Mouse (Mus musculus) megakaryocyte, adult 5-6 weeks (primary cell): ENCODE measurements around the gene Lpp. TPM values are rescaled to one million over a fixed set of nuclear protein-coding genes. Genes with fewer than 3 reads are reported as not detected.

Experiments used
- ATAC-seq: 2 replicates; pipeline ENCODE4 v1.8.0; 2016; ENCODE audit warnings: mild to moderate bottlenecking, inconsistent platforms; ENCODE audit not compliant: poor library complexity, severe bottlenecking
- total RNA-seq, 2 experiments: library from RNA; stranded (forward) in 1 of 2; stranded (reverse) in 1 of 2; fragments of 153-499, 151-499 nt in 1 of 2; fragments of 221-1000, 200-1000 nt in 1 of 2; gene quantifications; 2 replicates each; pipeline versions ENCODE4 v1.2.3 to v1.2.4; 2015 to 2017

Gene Lpp
- total RNA-seq (2015) = 5.1 and 5.3 TPM in 2 replicates
- total RNA-seq (2017) = 3.1 and 3.7 TPM in 2 replicates

- peak; percentile 57 for ATAC-seq
Observed at GRCm38 (mm10) chr16:24392651-24393555, at the start of gene Lpp. Gene Lpp, plus strand, starts transcription at chr16:24393507.

GRCm38 (mm10) chr16:24347582-24348411, 45.5 kb upstream of the Lpp start:
- peak; percentile 70 for ATAC-seq

GRCm38 (mm10) chr16:24350306-24350705, 43.0 kb upstream of the Lpp start:
- ATAC-seq = no peak

GRCm38 (mm10) chr16:24350751-24351150, 42.6 kb upstream of the Lpp start:
- no peak for ATAC-seq

GRCm38 (mm10) chr16:24351811-24352210, 41.5 kb upstream of the Lpp start:
- no peak for ATAC-seq

DNA sequence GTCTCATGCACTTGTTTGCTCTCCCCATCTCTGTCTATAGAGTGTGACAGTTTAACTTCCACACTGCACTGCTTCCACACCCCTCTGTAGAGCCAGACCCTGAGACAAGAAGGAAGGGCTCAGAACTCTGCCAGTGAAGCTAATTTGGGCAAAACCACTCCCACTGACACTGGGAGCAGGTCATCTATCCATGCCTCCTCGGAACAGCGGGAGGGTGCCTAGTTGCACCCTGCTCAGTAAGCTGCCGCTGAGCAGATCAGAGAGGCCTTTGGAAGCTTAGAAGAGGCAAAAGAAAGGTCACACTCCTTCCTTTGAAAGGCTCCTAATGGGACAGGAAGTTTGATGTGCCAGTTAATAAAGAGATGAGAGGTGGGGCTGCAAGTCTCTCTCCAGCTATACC, 39.5 kb upstream of the Lpp start:
- ATAC-seq = no peak

GRCm38 (mm10) chr16:24361667-24362066, 31.6 kb upstream of the Lpp start:
- ATAC-seq = no peak

DNA sequence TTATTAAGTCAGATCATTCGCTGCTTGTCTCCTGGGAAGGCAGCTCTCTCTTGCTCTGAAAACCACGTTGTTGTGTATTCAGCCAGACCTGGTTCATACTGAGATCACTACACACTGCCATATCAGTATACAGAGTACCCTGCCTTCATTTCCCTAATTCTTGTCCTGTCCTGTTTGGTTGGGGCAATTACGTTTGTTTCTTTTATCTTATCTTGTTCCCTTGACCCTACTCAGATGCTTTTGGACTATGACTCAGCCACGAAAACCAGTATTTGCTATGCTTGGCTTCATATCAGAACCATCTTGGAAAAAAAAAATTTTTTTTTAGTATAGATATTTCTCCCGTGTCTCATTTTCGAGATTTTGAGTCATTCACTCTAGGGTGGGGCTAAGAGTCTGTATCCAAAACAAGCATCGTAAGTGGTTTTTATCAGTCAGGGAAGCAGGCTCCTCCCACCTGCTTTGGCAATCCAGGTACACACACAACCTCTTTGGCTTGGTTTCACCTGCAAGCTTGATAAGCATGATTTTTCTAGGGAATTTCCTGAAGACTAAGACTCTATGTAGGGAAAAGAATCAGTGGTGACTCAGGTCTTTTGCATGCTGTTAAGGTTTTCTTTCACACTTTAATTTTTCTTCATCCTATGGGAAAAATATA, 29.1 kb upstream of the Lpp start:
- no peak for ATAC-seq

- no peak for ATAC-seq
Observed at GRCm38 (mm10) chr16:24365900-24366299, 27.4 kb upstream of the Lpp start.

DNA sequence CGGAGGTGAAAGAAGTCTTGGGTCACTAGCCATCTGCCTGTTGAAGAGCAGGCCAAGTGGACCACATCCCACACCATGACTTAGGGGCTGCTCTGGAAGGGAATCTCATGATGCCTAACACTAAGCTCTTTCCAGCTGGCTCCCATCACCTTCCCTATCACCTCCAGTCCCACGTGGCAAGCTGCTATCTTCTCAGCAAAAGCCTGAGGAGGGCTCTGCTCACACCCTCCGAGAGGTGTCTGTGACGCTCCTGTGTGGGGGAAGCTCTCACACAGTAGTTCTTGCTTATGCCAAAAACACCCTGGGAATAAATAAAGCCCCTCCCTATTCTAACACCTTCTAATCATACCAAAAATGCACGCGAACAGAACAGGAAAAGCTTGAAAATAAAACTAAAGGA, 26.2 kb upstream of the Lpp start:
- no peak for ATAC-seq

- ATAC-seq = no peak
Observed at GRCm38 (mm10) chr16:24367506-24367905, 25.8 kb upstream of the Lpp start.

GRCm38 (mm10) chr16:24376478-24376877, 16.8 kb upstream of the Lpp start:
- ATAC-seq = no peak

- ATAC-seq = no peak
Observed at GRCm38 (mm10) chr16:24390596-24390995, 2.7 kb upstream of the Lpp start.

DNA sequence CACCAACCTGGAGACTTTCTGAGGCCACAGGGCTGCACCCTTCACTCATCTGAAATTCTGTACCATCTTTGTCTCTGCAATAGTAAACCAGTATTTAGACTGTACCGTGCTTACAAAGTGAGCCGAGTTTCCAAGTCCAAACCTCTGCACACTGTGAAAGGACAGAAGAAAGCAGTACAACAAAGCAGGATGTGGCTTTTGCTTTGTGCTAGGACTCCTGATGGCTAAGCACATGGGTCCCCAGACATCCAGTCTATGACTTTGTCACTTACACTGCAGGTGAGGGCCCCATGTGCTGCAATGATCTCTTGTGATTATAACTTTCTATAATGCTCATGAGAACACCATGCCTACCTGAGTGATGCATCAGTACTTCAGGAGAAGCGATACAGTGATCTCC, 2.2 kb upstream of the Lpp start:
- no peak for ATAC-seq

DNA sequence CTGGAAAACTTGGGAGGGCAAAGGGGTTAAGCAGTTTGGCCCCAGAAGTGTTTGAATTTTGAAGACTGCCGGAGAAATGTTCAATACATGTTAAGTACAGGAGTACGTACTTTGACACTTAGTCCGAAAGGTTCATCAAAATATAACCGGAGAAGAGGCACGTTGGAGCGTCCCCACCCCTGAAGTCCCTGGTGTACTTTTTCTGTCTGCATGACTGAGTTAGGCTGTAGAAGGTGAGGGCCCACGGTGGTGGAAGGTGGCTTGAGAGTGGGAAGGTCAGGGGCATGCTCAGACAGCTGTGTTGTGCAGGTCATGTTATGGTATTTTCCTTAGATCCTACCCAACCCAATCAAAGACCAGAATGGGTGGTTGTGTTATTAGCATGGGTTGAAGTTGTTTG, 1.4 kb upstream of the Lpp start:
- no peak for ATAC-seq

- peak; percentile 75 for ATAC-seq
Observed at GRCm38 (mm10) chr16:24393556-24394210, 376 bp downstream of the Lpp start.

- ATAC-seq = no peak
Observed at GRCm38 (mm10) chr16:24394211-24394991, 1.1 kb downstream of the Lpp start.

- ATAC-seq = no peak
Observed at GRCm38 (mm10) chr16:24395100-24395499, 1.8 kb downstream of the Lpp start.

- no peak for ATAC-seq
Observed at GRCm38 (mm10) chr16:24396504-24396903, 3.2 kb downstream of the Lpp start.

DNA sequence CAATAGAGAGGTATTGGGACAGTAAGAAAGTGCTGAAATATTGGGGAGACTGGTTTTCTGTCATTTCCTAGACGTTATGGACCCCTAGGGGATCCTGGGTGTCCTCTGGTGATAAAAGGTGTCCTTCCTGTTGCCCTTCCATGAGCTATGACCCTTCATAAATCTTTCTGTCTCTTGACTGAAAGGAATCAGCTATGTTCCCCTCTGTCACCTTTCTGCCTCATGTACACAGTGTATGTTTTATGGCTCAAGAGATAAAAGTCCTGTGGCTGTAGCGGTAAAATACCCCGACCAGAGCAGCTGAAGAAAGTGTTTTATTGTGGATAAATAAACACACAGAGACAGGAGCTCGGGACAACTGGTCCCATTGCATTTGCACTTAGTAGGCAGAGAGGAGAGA, 5.2 kb downstream of the Lpp start:
- ATAC-seq = no peak
